Mouse (Mus musculus) Patski (cell line): ENCODE results near the gene Ddx27. TPM values are rescaled to one million over a fixed set of nuclear protein-coding genes. Genes with fewer than 3 reads are reported as not detected.

Source experiments
- ATAC-seq: fragments of 100-300 bp; one replicate; pipeline ENCODE4 v1.8.0; 2021
- CTCF ChIA-PET: fragments of 350-600 bp; sonication (Branson Sonifier 250); formaldehyde crosslinking; loops from one replicate; lab custom pipeline; 2022; ENCODE audit warnings: inconsistent platforms; lab: Charles Lee
- POLR2A ChIA-PET: fragments of 350-600 bp; sonication (Branson Sonifier 250); formaldehyde crosslinking; loops from one replicate; lab custom pipeline; 2022; ENCODE audit warnings: antibody characterized with exemption, inconsistent platforms; lab: Charles Lee
- DNase-seq: peaks from one replicate; pipeline ENCODE4 v3.0.0-alpha.2; 2011; ENCODE audit warnings: low read depth, low spot score
- H3K27me3 ChIP-seq: fragments of 371-371 bp; one replicate; pipeline ENCODE4 v1.5.1; 2021
- CTCF ChIP-seq: fragments of 100-300 bp; IDR thresholded peaks from one replicate; pipeline ENCODE4 v1.5.1; 2021
- in situ Hi-C: fragments of 300-500 bp; cut with MboI; formaldehyde crosslinking; loops from 3 replicates; pipeline ENCODE4 v1.11.1; 2018; ENCODE audit warnings: low pct_unique_long_range_greater_than_20kb, mixed read lengths
- polyA plus RNA-seq: library from polyadenylated mRNA; unstranded; gene quantifications from one replicate; pipeline ENCODE4 v1.2.3, GENCODE M21; 2021

Gene Ddx27
- polyA plus RNA-seq, 1 experiment from 2014 or later: 53.2 TPM

DNA sequence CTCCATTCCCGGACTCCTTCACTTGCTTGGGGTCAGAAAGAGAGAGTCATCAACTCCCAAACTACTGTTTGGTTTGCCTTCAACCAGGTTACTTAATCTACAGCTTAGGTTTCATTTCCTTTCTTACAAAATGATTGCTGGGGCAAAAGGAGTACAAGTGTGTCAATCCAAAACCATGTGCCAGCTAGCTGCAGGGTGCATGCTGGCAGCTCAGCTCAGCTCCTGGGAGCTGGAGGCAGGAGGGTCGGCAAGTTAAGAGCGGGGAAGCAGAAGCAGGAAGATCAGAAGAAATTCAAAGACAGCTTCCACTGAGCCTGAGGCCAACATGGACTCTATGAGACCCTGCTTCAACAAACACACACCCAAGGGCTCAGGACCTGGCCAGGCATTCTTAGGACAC, 45.4 kb downstream of the Ddx27 start:
- no peaks in the 10 kb centered on the region for H3K27me3 ChIP-seq
- ChIA-PET POLR2A (interaction anchor here (0.8 kb wide), 1 partner anchor 9 kb away, joined by 4 read pairs; no protein-coding TSS in a partner anchor), CTCF (interaction anchor here (1.0 kb wide), 1 partner anchor 38 kb away, joined by 3 read pairs; no protein-coding TSS in a partner anchor)
- in situ Hi-C loops: no loop called here
- ATAC-seq (no peak), DNase-seq (no peak)
- no peak for TF ChIP-seq CTCF

DNA sequence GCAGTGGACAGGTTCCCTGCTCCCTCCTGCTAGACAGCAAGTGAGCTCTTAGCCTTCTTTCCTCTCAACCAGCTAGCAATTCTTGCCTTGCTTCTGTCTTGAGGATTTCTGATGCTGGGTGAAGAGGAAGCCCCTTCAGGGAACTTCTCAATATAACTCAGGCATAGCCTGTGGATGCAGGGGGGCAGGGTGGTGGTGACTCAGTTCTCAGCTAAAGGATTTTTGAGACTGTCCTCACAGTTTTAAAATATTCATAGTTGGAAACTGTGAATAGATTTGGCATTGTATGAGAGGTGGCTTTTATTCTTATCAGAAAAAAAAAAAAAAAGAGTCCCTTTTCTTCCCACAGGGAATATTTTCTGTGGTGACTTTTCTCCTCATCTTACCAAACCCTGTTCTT, 45.8 kb downstream of the Ddx27 start:
- no peaks in the 10 kb centered on the region for H3K27me3 ChIP-seq
- DNase-seq (no peak), ATAC-seq (no peak)
- CTCF ChIA-PET: interaction anchor here (1.0 kb wide), 1 partner anchor 38 kb away, joined by 3 read pairs; no protein-coding TSS in a partner anchor
- POLR2A ChIA-PET: interaction anchor here (0.8 kb wide), 1 partner anchor 9 kb away, joined by 4 read pairs; no protein-coding TSS in a partner anchor
- no peak for TF ChIP-seq CTCF
- in situ Hi-C loops: no loop called here

DNA sequence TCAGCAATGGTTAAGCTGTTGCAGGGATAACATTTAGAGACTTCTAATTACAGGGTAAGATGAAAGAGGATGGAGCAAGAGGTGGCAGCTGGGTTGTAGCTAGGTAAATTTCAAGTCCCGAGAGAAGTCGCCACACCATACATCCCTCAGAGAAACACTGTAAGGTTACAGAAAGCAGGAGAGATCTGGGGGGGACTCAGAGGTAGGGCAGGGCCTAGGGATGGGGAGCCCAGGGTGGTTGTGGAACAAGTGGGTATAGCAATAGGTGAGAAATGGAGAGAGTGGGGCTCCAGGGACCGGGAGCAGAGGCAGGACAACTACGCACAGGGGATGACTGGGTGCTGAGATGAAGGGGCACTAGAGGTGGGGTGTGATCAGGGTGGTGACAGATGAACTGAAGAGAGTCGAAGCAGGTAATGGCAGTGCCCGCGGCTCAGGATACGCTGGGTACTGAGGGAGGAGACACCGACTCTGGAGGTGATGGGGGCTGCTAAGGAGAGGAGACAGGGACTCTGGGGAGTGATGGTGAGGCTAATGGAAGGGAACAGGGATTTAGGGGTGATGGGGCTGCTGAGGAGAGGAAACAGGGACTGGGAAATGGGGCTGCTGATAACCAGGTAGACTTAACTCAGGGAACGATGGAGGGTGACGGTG, 46.5 kb downstream of the Ddx27 start:
- in situ Hi-C loops: no loop called here
- ChIA-PET CTCF (no interaction called here), POLR2A (no interaction called here)
- no peaks in the 10 kb centered on the region for H3K27me3 ChIP-seq
- no peak for TF ChIP-seq CTCF
- no peak for DNase-seq
- no peak for ATAC-seq

DNA sequence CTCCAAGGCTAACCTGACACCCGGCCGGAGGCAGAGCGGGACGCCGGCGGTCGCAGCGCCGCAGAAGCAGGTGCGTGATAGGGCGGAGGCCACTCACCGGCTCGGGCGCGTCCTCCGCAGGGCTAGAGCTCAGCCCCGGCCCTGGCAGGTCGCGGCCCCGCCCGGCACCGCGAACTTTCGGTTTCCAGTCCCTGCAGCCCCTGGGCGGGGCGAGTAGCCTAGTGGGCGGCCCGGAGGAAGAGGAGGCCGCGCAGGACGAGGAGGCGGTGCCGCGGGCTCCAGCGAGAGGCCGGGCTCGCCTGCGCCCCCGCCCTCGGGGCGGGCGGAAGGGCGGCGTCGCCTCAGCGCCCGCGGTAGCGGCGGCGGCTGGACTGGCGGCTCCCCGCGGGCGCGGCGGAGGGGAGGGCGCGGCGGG, 47.5 kb downstream of the Ddx27 start:
- no peak for TF ChIP-seq CTCF
- in situ Hi-C loops: no loop called here
- ATAC-seq (peak; percentile 89), DNase-seq (no peak)
- no peaks in the 10 kb centered on the region for H3K27me3 ChIP-seq
- POLR2A ChIA-PET: interaction anchor here (0.6 kb wide), 1 partner anchor 46 kb away, joined by 4 read pairs; no protein-coding TSS in a partner anchor
- CTCF ChIA-PET: no interaction called here

DNA sequence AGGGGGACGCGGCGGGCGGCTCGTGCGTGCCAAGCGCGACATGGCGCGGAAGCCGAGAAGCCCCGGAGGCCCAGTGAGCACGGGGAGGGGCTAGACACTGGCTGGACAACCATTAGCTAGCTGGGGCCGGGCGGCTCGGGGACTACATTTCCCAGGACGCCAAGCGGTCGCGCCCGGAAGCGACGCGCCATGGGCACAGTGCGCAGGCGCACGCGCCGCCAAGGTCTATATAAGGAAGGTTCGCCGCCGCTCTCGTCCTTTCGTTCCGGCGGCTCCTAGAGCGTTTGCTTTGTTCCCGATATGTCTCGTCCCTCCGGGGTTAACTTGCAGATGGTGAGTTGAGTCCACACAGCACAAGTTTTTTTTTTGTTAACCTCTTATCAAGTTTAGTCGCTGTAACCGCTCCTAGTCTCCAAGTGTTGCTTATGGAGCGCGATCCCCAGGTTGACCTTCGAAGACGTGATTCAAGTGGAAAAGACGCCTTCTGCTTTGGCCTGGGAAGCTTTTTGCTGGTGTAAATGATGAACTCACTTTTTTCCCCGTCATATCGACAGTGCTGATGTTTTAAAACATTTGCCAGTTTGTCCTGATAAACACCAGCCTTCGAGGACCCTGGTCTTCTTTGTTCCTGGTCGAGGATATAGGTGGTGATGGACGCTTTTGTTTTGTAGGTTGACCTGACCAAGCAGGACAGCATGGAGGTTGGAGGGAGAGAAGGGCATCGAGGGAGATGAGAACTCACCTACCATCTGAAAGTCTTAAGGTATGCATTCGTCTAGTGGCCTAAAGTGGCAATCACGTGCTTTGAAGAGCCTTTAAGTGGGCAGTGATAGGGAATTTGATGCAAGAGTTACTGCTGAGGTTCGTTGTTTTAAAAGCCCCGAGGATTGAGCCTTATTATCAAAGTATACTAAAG, 48.2 kb downstream of the Ddx27 start, which contains the start of gene Znfx1:
TSS of gene Znfx1 (minus strand) at position 51 of the 916 bp plus-strand sequence.
- DNase-seq (no peak), ATAC-seq (peak; percentile 89)
- CTCF ChIA-PET: no interaction called here
- POLR2A ChIA-PET: interaction anchor here (0.6 kb wide), 1 partner anchor 46 kb away, joined by 4 read pairs; no protein-coding TSS in a partner anchor
- in situ Hi-C loops: no loop called here
- H3K27me3 ChIP-seq: no peaks in the 10 kb centered on the region
- TF ChIP-seq CTCF: no peak

DNA sequence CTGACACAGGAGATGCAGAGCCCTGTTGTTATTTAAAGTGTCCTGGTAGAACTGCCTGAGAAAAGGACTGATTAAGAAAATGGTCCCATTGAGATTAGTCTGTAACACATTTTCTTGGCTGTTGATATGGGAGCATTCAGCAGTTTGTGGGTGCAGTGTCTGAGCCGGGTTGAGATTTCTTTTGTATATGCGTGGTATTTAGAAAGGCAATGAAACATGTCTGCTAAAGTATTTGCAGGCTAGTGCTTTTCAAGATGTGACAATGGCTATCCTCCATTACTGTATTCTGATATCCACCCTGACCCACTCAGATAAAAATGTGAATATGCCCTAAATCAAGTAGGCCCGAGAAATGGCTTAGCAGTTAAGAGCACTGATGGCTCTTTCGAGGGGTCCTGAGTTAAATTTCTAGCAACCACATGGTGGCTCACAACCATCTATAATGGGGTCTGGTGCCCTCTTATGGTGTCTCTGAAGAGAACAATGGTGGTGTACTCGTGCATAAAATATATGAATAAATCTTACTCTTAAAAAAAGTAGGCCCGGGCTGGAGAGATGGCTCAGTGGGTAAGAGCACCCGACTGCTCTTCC, 49.0 kb downstream of the Ddx27 start:
- H3K27me3 ChIP-seq: no peaks in the 10 kb centered on the region
- in situ Hi-C loops: no loop called here
- DNase-seq: no peak
- no peak for TF ChIP-seq CTCF
- ATAC-seq: no peak
- ChIA-PET POLR2A (no interaction called here), CTCF (no interaction called here)

DNA sequence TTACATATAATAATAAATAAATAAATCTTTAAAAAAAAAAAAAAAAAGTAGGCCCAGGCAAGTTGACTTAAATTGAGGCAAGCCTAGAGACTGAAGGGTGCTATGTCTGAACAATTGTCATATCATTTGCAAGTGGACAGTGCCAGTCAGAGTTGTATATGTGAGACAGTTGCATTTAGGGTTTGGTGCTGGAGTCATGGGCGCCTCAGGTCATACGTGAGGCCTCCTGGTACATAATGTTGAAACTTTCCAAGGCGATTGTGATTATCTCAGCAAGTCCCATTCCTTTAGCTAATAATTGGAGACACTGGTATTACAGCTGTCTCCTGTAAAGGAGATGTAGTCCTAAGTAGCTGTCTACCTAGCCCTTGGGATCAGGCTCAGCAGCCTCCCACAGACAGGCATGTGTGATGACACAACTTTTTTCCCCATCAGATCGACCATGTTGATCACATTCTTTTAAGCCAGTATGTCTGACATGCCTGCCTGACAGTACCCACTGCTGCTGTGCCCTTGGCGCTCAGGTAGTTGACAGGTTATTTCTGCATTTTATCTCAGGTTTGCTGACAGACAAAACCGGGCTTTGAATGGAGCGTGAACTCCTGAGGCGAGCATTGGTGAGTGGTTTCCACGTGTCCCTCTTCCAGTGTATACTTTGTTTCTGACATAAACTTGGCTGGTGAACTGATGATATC, 49.8 kb downstream of the Ddx27 start:
- ChIA-PET POLR2A (no interaction called here), CTCF (no interaction called here)
- no peaks in the 10 kb centered on the region for H3K27me3 ChIP-seq
- TF ChIP-seq CTCF: no peak
- no peak for DNase-seq
- no peak for ATAC-seq
- in situ Hi-C loops: loop anchor here (5.0 kb wide), 1 partner anchor 358 kb away; the partner anchor contains the start of gene Slc9a8

DNA sequence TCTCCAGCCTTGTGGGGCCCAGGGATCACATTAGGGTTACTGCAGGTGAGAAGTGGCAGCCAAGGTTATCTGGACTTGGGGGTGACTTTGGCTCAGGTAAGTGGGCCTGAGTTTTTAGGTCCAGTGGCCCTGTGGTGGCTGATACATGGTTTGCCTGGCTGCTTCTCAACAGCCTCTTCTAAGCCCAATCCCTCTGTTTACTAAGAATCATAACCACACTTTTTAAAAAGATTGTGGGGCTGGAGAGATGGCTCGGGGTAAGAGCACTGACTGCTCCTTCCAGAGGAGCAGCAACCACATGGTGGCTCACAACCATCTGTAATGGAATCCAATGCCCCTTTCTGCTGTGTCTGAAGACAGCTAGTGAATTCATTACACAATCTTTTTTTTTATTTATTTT, 51.0 kb downstream of the Ddx27 start:
- CTCF ChIA-PET: no interaction called here
- POLR2A ChIA-PET: no interaction called here
- DNase-seq: no peak
- no peak for ATAC-seq
- no peaks in the 10 kb centered on the region for H3K27me3 ChIP-seq
- in situ Hi-C loops: loop anchor here (5.0 kb wide), 1 partner anchor 356 kb away; the partner anchor contains the start of gene Slc9a8
- no peak for TF ChIP-seq CTCF

DNA sequence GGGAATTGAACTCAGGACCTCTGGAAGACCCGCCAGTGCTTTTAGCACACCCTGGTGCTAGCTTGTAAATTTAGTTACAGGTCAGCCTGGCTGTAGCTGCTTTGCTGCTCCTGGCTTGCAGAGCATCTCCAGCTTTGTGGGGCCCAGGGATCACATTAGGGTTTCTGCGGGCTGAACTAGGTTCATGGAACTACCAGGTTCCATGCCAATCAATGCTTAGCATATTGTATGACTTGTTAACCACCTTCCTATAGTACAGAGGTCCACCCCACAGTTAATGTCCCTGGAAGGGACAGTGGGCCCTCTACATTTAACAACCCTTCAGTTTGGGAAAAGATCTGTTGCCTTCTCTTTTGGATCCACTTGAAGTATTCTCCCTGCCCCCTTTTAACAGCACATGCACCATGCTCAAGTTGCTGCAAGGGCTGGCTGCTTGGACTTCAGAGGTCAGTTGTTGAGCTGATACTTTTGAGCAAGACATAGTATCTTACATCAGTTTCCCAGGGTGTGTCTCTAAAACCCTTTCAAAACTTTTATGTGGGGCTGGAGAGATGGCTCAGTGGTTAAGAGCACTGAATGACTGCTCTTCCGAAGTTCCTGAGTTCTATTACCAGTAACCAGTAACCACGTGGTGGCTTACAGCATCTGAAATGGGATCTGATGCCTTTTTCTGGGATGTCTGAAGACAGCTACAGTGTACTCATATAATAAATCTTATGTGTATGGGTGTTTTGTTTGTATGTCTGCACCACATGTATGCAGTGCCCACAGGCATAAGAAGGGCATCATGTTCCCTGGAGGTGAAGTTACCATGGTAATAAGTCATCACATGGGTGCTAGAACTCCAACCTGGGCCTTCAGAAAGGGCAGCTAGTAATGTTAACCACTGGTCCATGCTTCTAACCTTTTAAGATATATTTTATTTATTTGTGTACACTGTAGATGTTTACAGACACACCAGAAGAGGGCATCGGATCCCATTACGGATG, 51.8 kb downstream of the Ddx27 start:
- ATAC-seq: no peak
- DNase-seq: no peak
- POLR2A ChIA-PET: interaction anchor here (0.9 kb wide), 1 partner anchor 12 kb away, joined by 3 read pairs; no protein-coding TSS in a partner anchor
- CTCF ChIA-PET: no interaction called here
- in situ Hi-C loops: loop anchor here (5.0 kb wide), 1 partner anchor 355 kb away; the partner anchor contains the start of gene Slc9a8
- TF ChIP-seq CTCF: no peak
- no peaks in the 10 kb centered on the region for H3K27me3 ChIP-seq
